Mouse (Mus musculus) midbrain, embryonic 12.5 days (tissue): ENCODE results near the gene Prkcz. TPM values are rescaled to one million over a fixed set of nuclear protein-coding genes. Genes with fewer than 3 reads are reported as not detected.
A peak's percentile ranks its signal among the peaks of the same experiment; 100 is the strongest.

Experiments used
- ATAC-seq: fragments of 200-750 bp; cut with Nextera tagmentation; 2 replicates; pipeline ENCODE4 v1.8.0; 2017; ENCODE audit warnings: low read depth, moderate TSS enrichment, moderate library complexity; ENCODE audit not compliant: low FRiP score
- H3K27ac ChIP-seq: fragments of 300-500 bp; sonication (generic); replicated peaks from 2 replicates; pipeline ENCODE4 v1.5.1; 2016; ENCODE audit warnings: mild to moderate bottlenecking
- H3K27me3 ChIP-seq: fragments of 300-500 bp; sonication (generic); 2 replicates; pipeline ENCODE4 v1.6.1; 2016; ENCODE audit warnings: mild to moderate bottlenecking
- H3K36me3 ChIP-seq: fragments of 300-500 bp; sonication (generic); 2 replicates; pipeline ENCODE4 v1.6.1; 2016
- H3K4me1 ChIP-seq: fragments of 300-500 bp; sonication (generic); 2 replicates; pipeline ENCODE4 v1.6.1; 2016
- H3K4me2 ChIP-seq: fragments of 300-500 bp; sonication (generic); replicated peaks from 2 replicates; pipeline ENCODE4 v1.6.1; 2016; ENCODE audit warnings: mild to moderate bottlenecking, moderate library complexity
- H3K4me3 ChIP-seq: fragments of 300-500 bp; sonication (generic); 2 replicates; pipeline ENCODE4 v1.5.1; 2016; ENCODE audit warnings: mild to moderate bottlenecking
- H3K9ac ChIP-seq: fragments of 300-500 bp; sonication (generic); replicated peaks from 2 replicates; pipeline ENCODE4 v1.6.1; 2016; ENCODE audit warnings: mild to moderate bottlenecking, moderate library complexity
- H3K9me3 ChIP-seq: fragments of 300-500 bp; sonication (generic); 2 replicates; pipeline ENCODE4 v1.6.1; 2016; ENCODE audit warnings: mild to moderate bottlenecking
- WGBS: fragments of 180-500 bp; shearing (Covaris S2); methylation state at CpG from one replicate; pipeline ENCODE4 v1.1.7; 2016; 5-methylcytosine and 5-hydroxymethylcytosine counted together
- polyA plus RNA-seq: library from polyadenylated mRNA; unstranded; fragments of >200 nt; fragmentation: Nextera tagmentation; extraction: Ambion mirVana; gene quantifications from 2 replicates; pipeline ENCODE4 v1.2.1, GENCODE M21; 2016

Prkcz gene
- polyA plus RNA-seq, 1 experiment from 2014 or later: 30.9 TPM

- no peak for ATAC-seq
- no peaks in the 10 kb centered on the region for H3K36me3 ChIP-seq
- no peak overlapping the region for H3K27ac ChIP-seq
Observed at GRCm38 (mm10) chr4:155325773-155326172, 35.4 kb downstream of the Prkcz start.

GRCm38 (mm10) chr4:155324511-155324910 lies 36.6 kb downstream of the Prkcz start:
- no peak overlapping the region for H3K4me2 ChIP-seq
- H3K36me3 ChIP-seq: no peaks in the 10 kb centered on the region
- 79% methylated on average over 8 of the region's 8 CpGs for WGBS
- H3K27me3 ChIP-seq: no peaks in the 10 kb centered on the region
- H3K4me1 ChIP-seq: peaks cover 13% of the 10 kb centered on the region
- H3K9ac ChIP-seq: no peak overlapping the region
- ATAC-seq: no peak
- no peak overlapping the region for H3K27ac ChIP-seq
- no peak overlapping the region for H3K4me3 ChIP-seq
- no peaks in the 10 kb centered on the region for H3K9me3 ChIP-seq

More at GRCm38 (mm10) chr4:155325773-155326172, 35.4 kb downstream of the Prkcz start:
- no peaks in the 10 kb centered on the region for H3K27me3 ChIP-seq
- H3K4me2 ChIP-seq: no peak overlapping the region
- H3K4me3 ChIP-seq: no peak overlapping the region
- no peaks in the 10 kb centered on the region for H3K9me3 ChIP-seq
- 27% methylated on average over 5 of the region's 5 CpGs for WGBS
- no peak overlapping the region for H3K9ac ChIP-seq
- peaks cover 13% of the 10 kb centered on the region for H3K4me1 ChIP-seq

DNA sequence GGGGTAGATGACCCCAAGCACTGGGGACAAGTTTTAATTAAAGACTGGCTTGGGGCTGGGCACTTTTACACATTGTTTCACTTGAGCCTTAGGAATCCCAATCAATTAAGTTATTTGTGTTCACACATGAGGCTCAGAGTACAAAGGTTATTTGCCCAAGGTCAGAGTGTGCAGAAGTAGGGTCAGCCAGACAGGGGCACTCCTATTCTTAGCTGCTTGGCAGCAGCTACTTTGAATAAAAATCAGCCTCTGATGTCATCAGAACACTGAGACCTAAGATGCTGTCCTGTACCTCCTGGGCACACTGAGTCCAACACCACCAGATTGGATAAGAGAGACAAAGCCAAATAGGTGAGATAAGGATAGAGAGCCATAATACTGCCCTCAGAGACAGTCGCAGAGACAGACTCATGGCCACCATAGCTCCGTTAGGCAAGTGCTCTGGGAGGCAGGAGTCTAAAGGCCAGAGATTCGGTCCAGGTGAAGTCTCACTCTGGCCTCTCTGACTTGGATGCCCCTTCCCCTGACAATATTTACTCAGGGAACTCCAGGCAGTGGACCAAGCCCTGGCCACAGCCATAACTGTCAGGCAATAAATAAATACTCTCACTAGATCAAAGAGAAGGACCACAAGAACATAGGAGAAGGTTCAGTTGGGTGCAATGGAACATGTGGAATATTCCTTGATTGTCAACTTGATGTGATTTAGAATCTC lies 37.9 kb downstream of the Prkcz start:
- H3K27ac ChIP-seq: no peak overlapping the region
- H3K4me2 ChIP-seq: no peak overlapping the region
- no peaks in the 10 kb centered on the region for H3K9me3 ChIP-seq
- peaks cover 13% of the 10 kb centered on the region for H3K4me1 ChIP-seq
- no peak for ATAC-seq
- H3K27me3 ChIP-seq: no peaks in the 10 kb centered on the region
- H3K4me3 ChIP-seq: no peak overlapping the region
- H3K36me3 ChIP-seq: no peaks in the 10 kb centered on the region
- 86% methylated on average over 3 of the region's 3 CpGs for WGBS
- no peak overlapping the region for H3K9ac ChIP-seq

DNA sequence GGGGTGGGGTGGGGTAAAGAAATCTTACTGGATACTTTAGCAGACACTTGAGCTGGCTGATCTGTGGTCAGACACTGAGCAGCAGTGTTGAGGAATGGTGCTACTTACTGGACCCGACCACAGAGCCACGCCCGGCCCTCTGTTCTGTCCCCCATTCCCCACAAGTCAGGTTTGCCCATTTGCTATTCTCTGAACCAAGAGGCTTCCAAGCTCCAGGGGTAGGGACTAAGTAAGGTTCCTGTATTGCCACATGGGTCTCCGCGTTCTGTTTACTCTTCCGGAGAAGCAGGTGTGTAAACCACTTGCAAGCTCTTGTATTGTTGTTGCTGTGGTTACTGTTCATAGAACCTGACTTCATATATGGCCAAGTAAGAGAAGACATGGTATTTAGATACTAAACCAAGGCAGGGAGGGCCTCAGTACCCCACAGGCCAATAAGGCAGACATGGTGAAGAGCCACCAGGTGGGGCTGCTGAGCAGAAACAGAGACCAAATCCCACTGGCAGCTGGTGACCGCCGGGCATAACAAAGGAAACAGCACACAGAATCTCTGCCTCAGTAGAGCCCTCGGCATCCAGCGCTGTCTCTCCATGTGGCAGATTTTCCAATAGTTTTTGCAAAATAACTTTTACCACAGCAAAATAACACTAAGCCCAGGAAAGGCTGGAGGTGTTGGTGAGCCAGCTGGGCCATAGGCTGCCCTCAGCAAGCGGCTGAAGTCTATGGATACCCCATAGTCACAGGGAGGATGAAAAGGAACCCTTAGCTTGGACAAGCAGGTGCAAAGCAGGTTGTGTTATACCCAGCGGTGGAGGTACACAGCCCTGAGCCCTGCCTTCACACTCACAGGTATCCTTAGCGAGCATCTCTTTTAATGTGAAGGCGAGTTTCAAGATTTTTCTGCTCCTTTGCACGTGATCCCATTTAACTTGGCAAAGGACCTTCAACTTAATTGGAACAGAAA lies 40.6 kb downstream of the Prkcz start:
- peak; percentile 73 for ATAC-seq
- Histone ChIP-seq H3K36me3 (no peaks in the 10 kb centered on the region), H3K9ac (no peak overlapping the region), H3K4me3 (no peak overlapping the region), H3K4me1 (peaks cover 11% of the 10 kb centered on the region), H3K4me2 (peak overlapping the region; percentile 27; the same call in 1 of the 2 replicates), H3K9me3 (no peaks in the 10 kb centered on the region), H3K27me3 (no peaks in the 10 kb centered on the region; the same call in 1 of the 2 replicates), H3K27ac (peak overlapping the region; percentile 60)
- WGBS: 52% methylated on average over 15 of the region's 15 CpGs

DNA sequence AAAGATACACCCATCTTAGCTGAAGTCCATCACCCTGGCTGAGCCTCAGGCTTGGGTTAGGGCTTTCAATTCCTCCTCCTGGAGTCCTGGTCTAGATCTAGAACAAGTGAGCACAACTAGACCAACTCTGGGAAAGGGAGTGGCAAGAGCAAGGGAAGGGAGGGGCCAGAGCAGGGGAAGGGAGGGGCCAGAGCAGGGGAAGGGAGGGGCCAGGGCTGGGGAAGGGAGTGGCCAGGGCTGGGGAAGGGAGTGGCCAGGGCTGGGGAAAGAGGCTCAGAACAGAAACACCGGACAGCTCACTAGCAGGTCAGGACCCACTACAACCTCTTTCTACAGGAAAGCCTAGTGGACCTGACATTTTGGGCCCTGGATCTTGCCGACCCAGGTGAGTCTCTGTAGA lies 42.9 kb downstream of the Prkcz start:
- Histone ChIP-seq H3K36me3 (no peaks in the 10 kb centered on the region), H3K9me3 (no peaks in the 10 kb centered on the region), H3K4me2 (no peak overlapping the region), H3K4me1 (peaks cover 8% of the 10 kb centered on the region; the same call in 1 of the 2 replicates), H3K27ac (no peak overlapping the region), H3K4me3 (no peak overlapping the region), H3K27me3 (no peaks in the 10 kb centered on the region; the same call in 1 of the 2 replicates), H3K9ac (no peak overlapping the region)
- no peak for ATAC-seq
- 37% methylated on average over 2 of the region's 2 CpGs for WGBS

GRCm38 (mm10) chr4:155315031-155315430 lies 46.1 kb downstream of the Prkcz start:
- Histone ChIP-seq H3K27me3 (no peaks in the 10 kb centered on the region; the same call in 1 of the 2 replicates), H3K36me3 (no peaks in the 10 kb centered on the region), H3K9ac (no peak overlapping the region), H3K4me3 (no peak overlapping the region), H3K4me1 (no peaks in the 10 kb centered on the region), H3K9me3 (no peaks in the 10 kb centered on the region), H3K27ac (no peak overlapping the region), H3K4me2 (no peak overlapping the region)
- no peak for ATAC-seq
- 83% methylated on average over 3 of the region's 3 CpGs for whole genome bisulfite sequencing

GRCm38 (mm10) chr4:155308679-155309078 lies 52.5 kb downstream of the Prkcz start:
- Histone ChIP-seq H3K4me3 (no peak overlapping the region), H3K27me3 (0 out of 2 replicates have a peak, but pooled peaks cover 13% of the 10 kb centered on the region), H3K9me3 (no peaks in the 10 kb centered on the region), H3K4me1 (peaks cover 36% of the 10 kb centered on the region), H3K27ac (no peak overlapping the region), H3K9ac (no peak overlapping the region), H3K4me2 (no peak overlapping the region), H3K36me3 (no peaks in the 10 kb centered on the region)
- WGBS: 85% methylated on average over 12 of the region's 12 CpGs
- ATAC-seq: no peak

GRCm38 (mm10) chr4:155308068-155308467 lies 53.1 kb downstream of the Prkcz start:
- Histone ChIP-seq H3K36me3 (no peaks in the 10 kb centered on the region), H3K27ac (peak overlapping the region; percentile 39), H3K9ac (peak overlapping the region; percentile 54), H3K9me3 (no peaks in the 10 kb centered on the region), H3K4me3 (no peak overlapping the region), H3K4me2 (peak overlapping the region; percentile 38), H3K4me1 (peaks cover 36% of the 10 kb centered on the region), H3K27me3 (0 out of 2 replicates have a peak, but pooled peaks cover 13% of the 10 kb centered on the region)
- 2% methylated on average over 11 of the region's 11 CpGs for WGBS
- peak; percentile 80 for ATAC-seq

GRCm38 (mm10) chr4:155307591-155307990 lies 53.6 kb downstream of the Prkcz start:
- H3K36me3 ChIP-seq: no peaks in the 10 kb centered on the region
- H3K4me1 ChIP-seq: peaks cover 36% of the 10 kb centered on the region
- peak; percentile 38; the same call in 1 of the 2 replicates for ATAC-seq
- peak overlapping the region; percentile 38 for H3K4me2 ChIP-seq
- peak overlapping the region; percentile 54 for H3K9ac ChIP-seq
- 82% methylated on average over 5 of the region's 5 CpGs for WGBS
- no peaks in the 10 kb centered on the region for H3K9me3 ChIP-seq
- H3K4me3 ChIP-seq: no peak overlapping the region
- 0 out of 2 replicates have a peak, but pooled peaks cover 13% of the 10 kb centered on the region for H3K27me3 ChIP-seq
- peak overlapping the region; percentile 39 for H3K27ac ChIP-seq

DNA sequence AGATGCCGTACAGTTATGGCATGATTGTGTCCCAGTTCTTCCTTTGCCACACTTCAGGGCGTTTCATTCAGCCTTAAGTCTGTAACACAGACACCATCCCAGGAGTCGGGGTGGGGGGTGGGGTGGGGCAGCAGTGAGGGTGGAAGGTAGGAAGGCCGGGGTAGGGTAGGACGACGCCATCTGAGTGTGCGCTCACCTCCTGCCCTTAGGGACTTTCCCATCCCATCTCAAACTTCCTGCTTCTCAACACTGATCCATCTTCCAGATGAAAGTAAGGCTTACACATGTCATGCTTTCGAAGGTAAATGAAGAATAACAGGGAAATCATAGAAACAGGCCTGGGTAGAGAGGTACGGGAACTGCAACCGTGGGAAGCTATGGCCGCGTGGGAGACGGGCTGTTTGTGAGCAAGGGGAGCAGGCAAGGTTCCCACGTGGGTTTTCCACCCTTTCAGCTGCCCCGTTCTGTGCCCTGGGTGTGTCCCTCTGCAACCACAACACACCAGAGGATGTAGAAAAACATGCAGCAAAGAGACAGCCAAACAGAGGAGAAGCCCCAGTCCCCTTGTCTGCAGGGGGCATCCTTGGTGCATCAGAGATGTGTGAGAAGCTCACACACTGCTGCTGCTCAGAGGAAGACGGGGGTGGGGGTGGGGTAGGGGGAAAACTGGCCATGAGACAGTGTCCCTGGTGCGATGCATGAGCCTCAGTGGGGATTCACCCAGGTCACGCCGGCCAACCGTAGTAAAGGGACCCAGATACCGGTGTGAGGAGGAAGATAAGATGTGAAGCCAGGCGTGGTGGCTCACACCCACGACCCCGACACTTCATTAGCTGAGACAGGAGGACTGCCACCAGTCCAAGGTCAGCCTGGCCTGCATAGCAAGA lies 54.6 kb downstream of the Prkcz start:
- Histone ChIP-seq H3K27ac (peak overlapping the region; percentile 15; the same call in 1 of the 2 replicates), H3K36me3 (no peaks in the 10 kb centered on the region), H3K4me2 (no peak overlapping the region), H3K27me3 (0 out of 2 replicates have a peak, but pooled peaks cover 13% of the 10 kb centered on the region), H3K4me3 (no peak overlapping the region), H3K9me3 (no peaks in the 10 kb centered on the region), H3K9ac (no peak overlapping the region), H3K4me1 (peaks cover 36% of the 10 kb centered on the region)
- ATAC-seq: no peak
- WGBS: 73% methylated on average over 24 of the region's 24 CpGs

GRCm38 (mm10) chr4:155305531-155306031 lies 55.6 kb downstream of the Prkcz start:
- Histone ChIP-seq H3K4me3 (no peak overlapping the region), H3K4me1 (peaks cover 36% of the 10 kb centered on the region), H3K27me3 (0 out of 2 replicates have a peak, but pooled peaks cover 13% of the 10 kb centered on the region), H3K36me3 (no peaks in the 10 kb centered on the region), H3K9me3 (no peaks in the 10 kb centered on the region), H3K9ac (no peak overlapping the region), H3K27ac (peak overlapping the region; percentile 31), H3K4me2 (no peak overlapping the region)
- WGBS: 49% methylated on average over 8 of the region's 8 CpGs
- peak; percentile 24; the same call in 1 of the 2 replicates for ATAC-seq
